Mouse (Mus musculus) midbrain, embryonic 12.5 days (tissue): ENCODE results near the gene Frmd4a. TPM values are rescaled to one million over a fixed set of nuclear protein-coding genes. Genes with fewer than 3 reads are reported as not detected.
"Not testable (repeated sequence)": the region's sequence is repeated elsewhere in the genome, so short reads cannot be mapped to it uniquely, and the experiment has no call there.

Experiments used
- ATAC-seq: fragments of 200-750 bp; cut with Nextera tagmentation; 2 replicates; pipeline ENCODE4 v1.8.0; 2017; ENCODE audit warnings: low read depth, moderate TSS enrichment, moderate library complexity; ENCODE audit not compliant: low FRiP score
- H3K27ac ChIP-seq: fragments of 300-500 bp; sonication (generic); replicated peaks from 2 replicates; pipeline ENCODE4 v1.5.1; 2016; ENCODE audit warnings: mild to moderate bottlenecking
- H3K27me3 ChIP-seq: fragments of 300-500 bp; sonication (generic); 2 replicates; pipeline ENCODE4 v1.6.1; 2016; ENCODE audit warnings: mild to moderate bottlenecking
- H3K36me3 ChIP-seq: fragments of 300-500 bp; sonication (generic); 2 replicates; pipeline ENCODE4 v1.6.1; 2016
- H3K4me1 ChIP-seq: fragments of 300-500 bp; sonication (generic); 2 replicates; pipeline ENCODE4 v1.6.1; 2016
- H3K4me2 ChIP-seq: fragments of 300-500 bp; sonication (generic); replicated peaks from 2 replicates; pipeline ENCODE4 v1.6.1; 2016; ENCODE audit warnings: mild to moderate bottlenecking, moderate library complexity
- H3K4me3 ChIP-seq: fragments of 300-500 bp; sonication (generic); 2 replicates; pipeline ENCODE4 v1.5.1; 2016; ENCODE audit warnings: mild to moderate bottlenecking
- H3K9ac ChIP-seq: fragments of 300-500 bp; sonication (generic); replicated peaks from 2 replicates; pipeline ENCODE4 v1.6.1; 2016; ENCODE audit warnings: mild to moderate bottlenecking, moderate library complexity
- H3K9me3 ChIP-seq: fragments of 300-500 bp; sonication (generic); 2 replicates; pipeline ENCODE4 v1.6.1; 2016; ENCODE audit warnings: mild to moderate bottlenecking
- WGBS: fragments of 180-500 bp; shearing (Covaris S2); methylation state at CpG from one replicate; pipeline ENCODE4 v1.1.7; 2016; 5-methylcytosine and 5-hydroxymethylcytosine counted together
- polyA plus RNA-seq: library from polyadenylated mRNA; unstranded; fragments of >200 nt; fragmentation: Nextera tagmentation; extraction: Ambion mirVana; gene quantifications from 2 replicates; pipeline ENCODE4 v1.2.1, GENCODE M21; 2016

Frmd4a gene
- polyA plus RNA-seq, 1 experiment from 2014 or later, result 56.3 TPM

- not testable (repeated sequence) for H3K4me1 ChIP-seq, ATAC-seq, H3K27ac ChIP-seq, H3K4me2 ChIP-seq, H3K9ac ChIP-seq, H3K4me3 ChIP-seq, H3K27me3 ChIP-seq, H3K9me3 ChIP-seq
- H3K36me3 ChIP-seq, result peaks cover 22% of the 10 kb centered on the region
Observed at GRCm38 (mm10) chr2:4619126-4619525, 601.6 kb downstream of the Frmd4a start.

DNA sequence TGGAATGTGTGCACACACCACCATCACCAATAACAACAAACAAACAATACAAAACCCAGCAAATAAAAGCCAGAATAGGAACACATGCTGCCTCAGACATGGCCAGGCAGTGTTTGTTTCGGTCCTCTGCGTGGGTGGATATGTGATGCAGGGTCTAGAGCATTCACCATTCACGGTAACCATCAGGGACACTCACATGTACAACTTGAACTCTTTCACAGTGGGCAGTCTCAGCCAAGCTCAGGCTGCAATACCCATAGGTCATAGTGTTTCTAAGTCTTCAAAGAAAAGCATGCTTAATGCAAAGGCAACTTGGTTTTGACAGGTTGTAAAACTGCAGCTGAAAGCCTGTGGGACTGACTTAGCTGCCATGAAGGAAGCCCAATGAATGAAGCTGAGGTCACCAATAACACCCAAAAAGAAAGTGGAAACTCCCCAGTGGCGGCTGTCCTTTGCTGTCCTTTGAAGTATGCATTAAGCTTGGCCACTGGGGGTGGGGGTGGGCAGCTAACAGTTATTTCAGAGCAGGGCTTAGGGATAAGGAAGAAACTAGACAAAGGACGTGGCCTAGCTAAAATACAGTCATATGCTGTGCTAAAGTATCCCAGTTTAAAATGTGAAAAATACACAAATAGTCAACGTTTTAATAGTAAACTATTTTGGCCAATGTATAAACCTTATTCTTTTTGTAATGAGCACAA lies 602.5 kb downstream of the Frmd4a start:
- Histone ChIP-seq H3K9me3 (no peaks in the 10 kb centered on the region), H3K4me1 (peaks cover 5% of the 10 kb centered on the region; the same call in 1 of the 2 replicates), H3K4me2 (no peak overlapping the region), H3K27ac (no peak overlapping the region), H3K4me3 (no peak overlapping the region), H3K27me3 (no peaks in the 10 kb centered on the region), H3K36me3 (peaks cover 25% of the 10 kb centered on the region), H3K9ac (no peak overlapping the region)
- no peak for ATAC-seq
- 50% methylated on average over 6 of the region's 6 CpGs for WGBS

- no peak for ATAC-seq
- H3K27ac ChIP-seq, result no peak overlapping the region
Observed at GRCm38 (mm10) chr2:4620640-4621401, 603.3 kb downstream of the Frmd4a start.

DNA sequence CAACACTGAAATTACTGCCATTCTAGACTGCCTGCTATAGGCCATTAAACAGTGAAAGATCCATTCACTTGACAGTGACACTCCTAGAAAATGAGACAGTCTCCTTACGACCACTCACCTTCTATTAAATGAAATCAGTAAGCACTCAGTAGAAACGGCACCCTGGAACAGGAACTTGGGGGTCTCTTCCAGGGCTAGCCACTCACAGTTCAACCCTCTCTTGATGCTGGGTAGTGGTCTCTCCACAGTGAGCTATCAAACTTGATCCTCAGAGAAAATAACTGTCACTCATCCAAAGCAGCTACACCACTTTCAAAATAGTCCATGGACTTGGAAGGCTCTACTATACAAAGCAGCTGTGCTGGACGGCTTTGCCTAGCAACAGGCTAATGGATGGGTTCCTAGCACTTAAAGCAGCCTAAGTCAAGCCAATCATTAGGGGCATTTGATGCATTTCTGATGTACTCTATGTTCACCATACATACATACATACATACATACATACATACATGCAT lies 604.0 kb downstream of the Frmd4a start:
- Histone ChIP-seq H3K4me2 (no peak overlapping the region), H3K4me3 (no peak overlapping the region), H3K4me1 (peaks cover 5% of the 10 kb centered on the region; the same call in 1 of the 2 replicates), H3K9ac (no peak overlapping the region), H3K27me3 (no peaks in the 10 kb centered on the region), H3K36me3 (peaks cover 30% of the 10 kb centered on the region), H3K27ac (no peak overlapping the region), H3K9me3 (no peaks in the 10 kb centered on the region)
- no peak for ATAC-seq
- 78% methylated on average over 3 of the region's 3 CpGs for WGBS

More at GRCm38 (mm10) chr2:4620640-4621401, 603.3 kb downstream of the Frmd4a start:
- Histone ChIP-seq H3K9me3 (no peaks in the 10 kb centered on the region), H3K4me2 (no peak overlapping the region), H3K9ac (no peak overlapping the region), H3K4me1 (peaks cover 5% of the 10 kb centered on the region; the same call in 1 of the 2 replicates), H3K27me3 (no peaks in the 10 kb centered on the region), H3K4me3 (no peak overlapping the region), H3K36me3 (peaks cover 25% of the 10 kb centered on the region)
- 74% methylated on average over 12 of the region's 12 CpGs for WGBS

DNA sequence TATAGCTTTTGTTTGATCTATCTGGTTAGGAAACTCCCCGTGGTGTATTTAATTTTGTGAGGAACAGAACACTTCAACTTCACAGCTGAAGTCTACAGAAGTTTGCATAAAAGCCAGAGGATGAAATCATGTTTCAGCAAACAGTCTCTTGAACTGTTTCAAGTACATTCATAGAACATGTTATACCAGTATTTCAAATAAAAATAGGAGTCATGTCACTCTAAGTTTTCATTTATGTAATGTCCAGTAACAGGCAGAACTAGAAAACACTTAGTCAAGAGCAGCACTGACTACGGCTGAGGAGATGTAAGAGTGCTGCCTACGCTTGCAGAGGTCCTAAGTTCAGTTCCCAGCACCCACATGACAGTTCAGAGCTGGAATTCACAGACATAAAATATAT lies 609.4 kb downstream of the Frmd4a start:
- no peak for ATAC-seq
- peaks cover 56% of the 10 kb centered on the region for H3K36me3 ChIP-seq

GRCm38 (mm10) chr2:4628920-4629319 lies 611.4 kb downstream of the Frmd4a start:
- WGBS, result 93% methylated on average over 2 of the region's 2 CpGs
- no peak for ATAC-seq
- H3K9ac ChIP-seq, result no peak overlapping the region
- no peaks in the 10 kb centered on the region for H3K4me1 ChIP-seq
- no peak overlapping the region for H3K4me2 ChIP-seq
- no peak overlapping the region for H3K27ac ChIP-seq
- H3K4me3 ChIP-seq, result no peak overlapping the region
- no peaks in the 10 kb centered on the region for H3K9me3 ChIP-seq
- peaks cover 57% of the 10 kb centered on the region for H3K36me3 ChIP-seq
- H3K27me3 ChIP-seq, result no peaks in the 10 kb centered on the region

More for the DNA sequence above, 609.4 kb downstream of the Frmd4a start:
- WGBS, result 94% methylated on average over 3 of the region's 3 CpGs
- Histone ChIP-seq H3K4me1 (no peaks in the 10 kb centered on the region), H3K9me3 (no peaks in the 10 kb centered on the region), H3K27me3 (no peaks in the 10 kb centered on the region), H3K4me2 (no peak overlapping the region), H3K27ac (no peak overlapping the region), H3K9ac (no peak overlapping the region), H3K4me3 (no peak overlapping the region)

GRCm38 (mm10) chr2:4629470-4629869 lies 612.0 kb downstream of the Frmd4a start:
- Histone ChIP-seq H3K4me1 (no peaks in the 10 kb centered on the region), H3K9ac (no peak overlapping the region), H3K4me2 (no peak overlapping the region), H3K4me3 (no peak overlapping the region), H3K27me3 (no peaks in the 10 kb centered on the region), H3K36me3 (peaks cover 57% of the 10 kb centered on the region), H3K9me3 (no peaks in the 10 kb centered on the region), H3K27ac (no peak overlapping the region)
- 93% methylated on average over 11 of the region's 11 CpGs for WGBS
- ATAC-seq, result no peak

- Histone ChIP-seq H3K9me3 (no peaks in the 10 kb centered on the region), H3K4me2 (no peak overlapping the region), H3K27me3 (no peaks in the 10 kb centered on the region), H3K4me3 (no peak overlapping the region), H3K27ac (no peak overlapping the region), H3K36me3 (peaks cover 65% of the 10 kb centered on the region), H3K4me1 (no peaks in the 10 kb centered on the region), H3K9ac (no peak overlapping the region)
- WGBS, result 96% methylated on average over 10 of the region's 10 CpGs
- no peak for ATAC-seq
Observed at GRCm38 (mm10) chr2:4630197-4630835, 612.8 kb downstream of the Frmd4a start.

- Histone ChIP-seq H3K4me3 (no peak overlapping the region), H3K27me3 (no peaks in the 10 kb centered on the region), H3K4me2 (no peak overlapping the region), H3K27ac (no peak overlapping the region), H3K9me3 (no peaks in the 10 kb centered on the region), H3K36me3 (peaks cover 79% of the 10 kb centered on the region), H3K4me1 (no peaks in the 10 kb centered on the region), H3K9ac (no peak overlapping the region)
- no peak for ATAC-seq
- WGBS, result 89% methylated on average over 8 of the region's 8 CpGs
Observed at GRCm38 (mm10) chr2:4635804-4636203, 618.3 kb downstream of the Frmd4a start.

- H3K9ac ChIP-seq, result no peak overlapping the region
- no peaks in the 10 kb centered on the region for H3K27me3 ChIP-seq
- H3K4me2 ChIP-seq, result no peak overlapping the region
- H3K36me3 ChIP-seq, result peaks cover 80% of the 10 kb centered on the region
- WGBS, result 84% methylated on average over 7 of the region's 7 CpGs
- no peaks in the 10 kb centered on the region for H3K9me3 ChIP-seq
- H3K4me1 ChIP-seq, result no peaks in the 10 kb centered on the region
- no peak overlapping the region for H3K27ac ChIP-seq
- no peak for ATAC-seq
- H3K4me3 ChIP-seq, result no peak overlapping the region
Observed at GRCm38 (mm10) chr2:4636656-4637055, 619.1 kb downstream of the Frmd4a start.

DNA sequence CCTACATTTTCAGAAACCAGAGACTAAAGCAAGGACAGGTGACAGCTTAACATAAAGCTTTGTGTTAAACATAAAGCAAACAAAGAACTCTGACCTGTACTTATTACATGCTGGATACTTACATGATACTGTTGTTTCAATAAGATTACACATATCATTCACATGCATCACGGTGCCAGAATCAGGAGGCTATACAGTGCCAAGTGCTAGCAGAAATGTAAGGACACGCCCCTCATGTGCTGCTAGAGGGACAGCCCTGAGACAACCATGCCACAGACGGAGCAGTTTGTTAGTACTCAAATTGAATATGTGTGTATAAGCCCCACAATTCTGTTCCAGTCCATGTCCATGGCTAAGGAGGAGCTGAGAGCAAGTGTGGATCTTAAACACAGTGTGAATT lies 620.7 kb downstream of the Frmd4a start:
- Histone ChIP-seq H3K4me2 (no peak overlapping the region), H3K27me3 (no peaks in the 10 kb centered on the region), H3K9ac (no peak overlapping the region), H3K4me3 (no peak overlapping the region), H3K36me3 (peaks cover 81% of the 10 kb centered on the region), H3K27ac (no peak overlapping the region), H3K4me1 (no peaks in the 10 kb centered on the region), H3K9me3 (no peaks in the 10 kb centered on the region)
- no peak for ATAC-seq
- WGBS, result 92% methylated on average over 3 of the region's 3 CpGs

- Histone ChIP-seq H3K9ac (no peak overlapping the region), H3K4me3 (no peak overlapping the region), H3K9me3 (no peaks in the 10 kb centered on the region), H3K4me1 (peaks cover 6% of the 10 kb centered on the region), H3K36me3 (peaks cover 53% of the 10 kb centered on the region), H3K27ac (no peak overlapping the region), H3K27me3 (no peaks in the 10 kb centered on the region), H3K4me2 (no peak overlapping the region)
- WGBS, result 79% methylated on average over 4 of the region's 4 CpGs
- ATAC-seq, result no peak
Observed at GRCm38 (mm10) chr2:4645066-4645465, 627.5 kb downstream of the Frmd4a start.
